Mouse (Mus musculus) bone marrow macrophage, adult 2 months (primary cell): ENCODE results near the gene Snx33. TPM values are rescaled to one million over a fixed set of nuclear protein-coding genes. Genes with fewer than 3 reads are reported as not detected.

Experiments used
- H3K27ac ChIP-seq: 2 replicates; pipeline ENCODE4 v1.5.1; 2012; ENCODE audit warnings: low read depth, low read length; ENCODE audit not compliant: insufficient read depth
- H3K4me1 ChIP-seq: 2 replicates; pipeline ENCODE4 v1.6.1; 2012; ENCODE audit warnings: low read length; ENCODE audit not compliant: control insufficient read depth, insufficient read depth
- H3K4me3 ChIP-seq: 2 replicates; pipeline ENCODE4 v1.5.1; 2012; ENCODE audit warnings: mild to moderate bottlenecking, low read length, moderate library complexity; ENCODE audit not compliant: insufficient read depth
- CTCF ChIP-seq: IDR thresholded peaks from 2 replicates; pipeline ENCODE4 v1.5.1; 2012; ENCODE audit warnings: low read depth, mild to moderate bottlenecking, low read length, moderate library complexity
- POLR2A ChIP-seq: IDR thresholded peaks from 2 replicates; pipeline ENCODE4 v1.6.1; 2012; ENCODE audit warnings: mild to moderate bottlenecking, low read depth, low read length, borderline replicate concordance
- polyA plus RNA-seq: library from polyadenylated mRNA; stranded (reverse); fragments of >200 nt; gene quantifications from 2 replicates; pipeline ENCODE4 v1.2.4, GENCODE M21; 2012; ENCODE audit not compliant: missing spikeins, insufficient read depth, insufficient read length

The Snx33 gene
- polyA plus RNA-seq, result 10.8 and 12.5 TPM in 2 replicates

GRCm38 (mm10) chr9:56928041-56928811 lies at the start of gene Snx33:
Gene Snx33, minus strand, starts transcription at chr9:56928371.
- Histone ChIP-seq H3K27ac (peak within 1 kb of the TSS; percentile 71), H3K4me1 (peaks cover 30% of the 10 kb centered on the region), H3K4me3 (peak within 1 kb of the TSS; percentile 90)
- TF ChIP-seq CTCF, result peak; percentile 23; the same call in 1 of the 2 replicates
- no peak for TF ChIP-seq POLR2A

DNA sequence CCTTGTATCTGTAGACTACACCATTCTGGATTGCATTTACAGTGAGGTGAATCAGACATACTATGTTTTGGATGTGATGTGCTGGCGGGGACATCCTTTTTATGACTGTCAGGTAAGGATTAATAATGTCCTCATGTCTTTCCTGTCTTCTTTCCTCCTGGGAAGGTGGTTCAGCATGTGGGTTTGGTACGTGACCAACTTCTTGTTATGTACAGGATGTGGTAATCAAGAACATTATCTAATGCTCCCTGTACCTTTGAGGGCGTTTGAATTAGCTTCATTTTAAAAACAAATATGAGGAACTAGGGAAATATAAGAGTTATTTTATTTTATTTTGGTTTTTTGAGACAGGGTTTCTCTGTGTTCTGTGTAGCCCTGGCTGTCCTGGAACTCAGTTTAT lies 47.0 kb upstream of the Snx33 start:
- no peak overlapping the region for H3K27ac ChIP-seq

DNA sequence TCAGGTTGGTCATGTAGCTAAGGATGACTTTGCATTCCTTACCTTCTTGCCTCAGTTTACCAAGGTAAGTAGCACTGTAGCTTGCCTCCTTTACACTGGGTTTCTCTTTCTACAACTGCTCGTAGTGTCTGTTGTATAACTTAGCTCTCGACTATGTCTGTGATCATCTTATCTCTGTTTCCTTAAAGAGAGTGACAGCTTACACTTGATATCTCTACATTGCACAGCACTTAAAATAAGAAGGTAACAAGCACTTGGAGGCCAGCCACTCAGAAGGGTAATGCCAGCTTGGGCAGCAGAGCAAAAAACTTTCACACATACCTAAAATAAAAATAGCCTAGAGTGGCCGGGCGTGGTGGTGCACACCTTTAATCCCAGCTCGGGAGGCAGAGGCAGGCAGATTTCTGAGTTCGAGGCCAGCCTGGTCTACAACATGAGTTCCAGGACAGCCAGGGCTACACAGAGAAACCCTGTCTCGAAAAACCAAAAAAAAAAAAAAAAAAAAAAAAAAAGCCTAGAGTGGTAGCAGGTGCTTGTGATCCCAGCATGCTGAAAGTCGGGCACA lies 45.9 kb upstream of the Snx33 start:
- TF ChIP-seq CTCF (no peak), POLR2A (no peak)
- H3K4me1 ChIP-seq, result peaks cover 7% of the 10 kb centered on the region
- no peak overlapping the region for H3K27ac ChIP-seq
- no peak overlapping the region for H3K4me3 ChIP-seq

More for the DNA sequence above, 47.0 kb upstream of the Snx33 start:
- TF ChIP-seq CTCF (no peak), POLR2A (no peak)
- Histone ChIP-seq H3K4me1 (peaks cover 7% of the 10 kb centered on the region), H3K4me3 (no peak overlapping the region)

GRCm38 (mm10) chr9:56970158-56970557 lies 42.0 kb upstream of the Snx33 start:
- TF ChIP-seq POLR2A, result no peak
- no peak for TF ChIP-seq CTCF
- Histone ChIP-seq H3K27ac (no peak overlapping the region), H3K4me1 (peaks cover 3% of the 10 kb centered on the region), H3K4me3 (no peak overlapping the region)

GRCm38 (mm10) chr9:56961591-56961990 lies 33.4 kb upstream of the Snx33 start:
- Histone ChIP-seq H3K4me3 (no peak overlapping the region), H3K4me1 (peaks cover 16% of the 10 kb centered on the region), H3K27ac (no peak overlapping the region)
- TF ChIP-seq CTCF, result no peak
- no peak for TF ChIP-seq POLR2A

DNA sequence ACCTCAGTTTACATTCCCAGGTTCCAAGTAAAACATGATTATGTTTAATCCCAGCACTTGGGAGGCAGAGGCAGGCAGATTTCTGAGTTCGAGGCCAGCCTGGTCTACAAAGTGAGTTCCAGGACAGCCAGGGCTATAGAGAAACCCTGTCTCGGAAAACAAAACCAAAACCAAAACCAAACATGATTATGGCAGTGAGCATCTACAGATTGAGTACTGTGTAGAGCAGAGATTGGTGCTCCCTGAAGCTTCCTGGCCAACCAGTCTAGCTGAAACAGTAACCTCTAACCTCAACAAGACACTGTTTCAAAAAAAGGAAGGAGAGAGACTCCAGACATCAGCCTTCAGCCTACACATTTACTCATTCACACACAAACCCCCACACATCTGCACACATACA lies 30.5 kb upstream of the Snx33 start:
- TF ChIP-seq POLR2A, result no peak
- TF ChIP-seq CTCF, result no peak
- Histone ChIP-seq H3K27ac (no peak overlapping the region), H3K4me3 (no peak overlapping the region), H3K4me1 (peaks cover 16% of the 10 kb centered on the region)

DNA sequence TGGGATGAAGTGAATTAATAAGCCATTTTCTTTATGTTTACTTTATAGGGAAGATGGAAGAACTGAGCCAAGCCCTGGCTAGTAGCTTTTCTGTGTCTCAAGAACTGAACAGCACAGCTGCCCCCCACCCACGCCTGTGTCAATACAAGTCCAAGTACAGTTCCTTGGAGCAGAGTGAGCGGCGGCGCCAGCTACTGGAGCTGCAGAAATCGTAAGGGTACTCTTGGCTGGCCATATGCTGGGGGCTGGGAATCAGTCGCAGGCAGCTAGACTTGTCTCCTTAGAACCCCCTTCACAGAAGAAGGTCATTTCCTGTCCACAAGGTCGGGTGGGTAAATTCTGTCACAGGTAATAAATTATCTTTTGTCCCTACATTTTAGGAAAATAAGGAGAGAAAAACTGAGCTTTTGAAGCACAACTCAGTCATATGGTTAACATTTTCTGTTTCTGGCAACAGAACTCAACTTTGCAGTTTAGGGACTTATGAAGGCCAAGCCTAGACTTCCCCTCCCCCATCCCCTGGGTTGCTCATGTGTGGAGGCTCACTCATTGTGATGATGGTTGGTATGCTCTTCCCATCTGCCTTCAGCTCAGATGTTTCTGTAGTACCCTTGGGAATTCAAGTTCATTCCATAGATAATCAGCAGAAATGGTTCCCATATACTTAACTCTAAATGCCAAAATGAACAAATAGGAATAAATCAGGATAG lies 28.9 kb upstream of the Snx33 start:
- no peak overlapping the region for H3K27ac ChIP-seq
- no peak for TF ChIP-seq POLR2A
- TF ChIP-seq CTCF, result no peak
- no peak overlapping the region for H3K4me3 ChIP-seq
- peaks cover 7% of the 10 kb centered on the region for H3K4me1 ChIP-seq

GRCm38 (mm10) chr9:56953562-56953961 lies 25.4 kb upstream of the Snx33 start:
- Histone ChIP-seq H3K4me1 (peaks cover 5% of the 10 kb centered on the region), H3K27ac (no peak overlapping the region), H3K4me3 (no peak overlapping the region)
- TF ChIP-seq POLR2A, result no peak
- no peak for TF ChIP-seq CTCF

DNA sequence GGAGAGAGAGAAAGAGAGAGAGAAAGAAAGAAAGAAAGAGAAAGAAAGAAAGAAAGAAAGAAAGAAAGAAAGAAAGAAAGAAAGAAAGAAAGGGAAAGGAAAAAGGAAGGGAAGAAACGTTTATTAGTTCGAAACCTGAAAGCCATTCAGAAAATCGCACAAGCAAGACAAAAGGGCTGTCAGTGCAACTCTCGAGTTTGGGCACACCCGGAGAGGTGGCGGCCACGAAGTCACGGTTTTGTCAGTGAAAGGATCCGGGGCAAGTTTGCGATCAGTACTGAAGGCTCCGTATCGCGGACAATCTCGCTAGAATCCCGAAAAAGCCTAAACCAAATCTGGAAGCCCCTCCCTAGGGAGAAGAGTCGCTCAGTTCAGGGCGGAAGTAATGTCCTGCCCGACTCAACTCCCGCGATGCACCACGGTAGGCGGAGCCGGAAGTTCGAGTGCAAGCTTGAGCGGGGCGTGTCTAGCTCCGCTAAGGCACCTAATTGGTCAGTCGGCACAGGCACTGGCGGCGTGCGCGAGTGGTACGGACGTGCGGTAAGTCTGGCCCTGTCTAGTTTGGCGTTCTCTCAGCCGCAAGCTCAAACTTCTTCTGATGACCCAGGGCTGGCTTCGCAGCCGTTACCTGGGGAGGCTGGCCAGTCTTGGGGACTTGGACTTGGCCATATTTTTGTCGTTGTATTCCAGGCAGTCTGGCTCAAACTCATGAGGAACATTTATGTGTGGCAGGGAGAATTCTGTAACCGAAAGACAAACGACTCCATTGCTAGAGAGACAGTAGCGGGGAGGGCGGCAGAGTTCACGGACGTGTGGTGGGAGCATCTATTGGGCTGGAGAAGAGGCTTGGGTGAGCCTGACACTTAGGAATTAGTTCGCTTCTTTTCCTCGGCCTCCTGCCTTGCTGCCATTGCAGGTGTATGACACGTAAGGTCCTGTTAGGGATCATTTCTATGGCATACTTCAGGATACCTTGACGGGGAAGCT lies 22.5 kb upstream of the Snx33 start, which contains the start of gene Snupn:
Gene Snupn, plus strand, starts transcription at position 465 of the 987 bp plus-strand sequence.
- peak within 1 kb of the TSS; percentile 85 for H3K27ac ChIP-seq
- peaks cover 3% of the 10 kb centered on the region; the same call in 1 of the 2 replicates for H3K4me1 ChIP-seq
- peak within 1 kb of the TSS; percentile 87 for H3K4me3 ChIP-seq
- TF ChIP-seq POLR2A (peak; percentile 85; the same call in 1 of the 2 replicates), CTCF (no peak)
